Mouse (Mus musculus): ENCODE results near the gene Sdhaf1.

Sdhaf1 gene

DNA sequence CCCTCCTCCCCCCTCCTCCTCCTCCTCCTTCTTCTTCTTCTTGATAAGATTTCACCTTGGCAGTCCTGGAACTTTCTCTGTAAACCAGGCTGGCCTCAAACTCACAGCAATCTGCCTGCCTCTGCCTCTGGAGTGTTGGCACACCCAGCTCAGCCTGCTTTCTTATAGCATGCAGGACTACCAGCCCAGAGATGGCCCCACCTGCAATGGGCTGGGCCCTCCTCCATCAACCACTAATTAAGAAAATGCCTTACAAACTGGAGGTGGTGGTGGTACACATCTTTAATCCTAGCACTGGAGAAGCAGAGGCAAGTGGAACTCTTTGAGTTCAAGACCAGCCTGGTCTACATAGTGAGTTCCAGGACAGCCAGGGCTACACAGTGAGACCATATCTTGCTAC lies 2.7 kb upstream of the Sdhaf1 start:
- in situ Hi-C loops (cut with MboI, MseI) = no loop called here

DNA sequence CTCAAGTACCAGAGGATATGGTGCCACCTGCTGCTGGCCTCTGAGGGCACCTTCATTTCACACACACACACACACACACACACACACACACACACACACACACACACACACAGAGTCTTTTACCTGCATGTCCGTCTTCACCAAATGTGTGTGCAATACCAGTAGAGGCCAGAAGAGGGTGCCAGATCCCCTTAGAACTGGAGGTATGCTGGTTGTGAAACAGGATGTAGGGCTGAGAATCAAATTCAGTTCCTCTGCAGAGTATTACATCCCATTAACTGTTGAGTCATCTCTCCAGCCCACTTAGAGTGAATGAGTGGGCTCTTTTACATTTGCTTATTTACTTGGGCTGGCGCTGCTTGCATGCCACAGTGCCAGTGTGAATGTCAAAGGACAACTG lies 1.7 kb upstream of the Sdhaf1 start:
- in situ Hi-C loops (cut with MboI, MseI) = no loop called here

DNA sequence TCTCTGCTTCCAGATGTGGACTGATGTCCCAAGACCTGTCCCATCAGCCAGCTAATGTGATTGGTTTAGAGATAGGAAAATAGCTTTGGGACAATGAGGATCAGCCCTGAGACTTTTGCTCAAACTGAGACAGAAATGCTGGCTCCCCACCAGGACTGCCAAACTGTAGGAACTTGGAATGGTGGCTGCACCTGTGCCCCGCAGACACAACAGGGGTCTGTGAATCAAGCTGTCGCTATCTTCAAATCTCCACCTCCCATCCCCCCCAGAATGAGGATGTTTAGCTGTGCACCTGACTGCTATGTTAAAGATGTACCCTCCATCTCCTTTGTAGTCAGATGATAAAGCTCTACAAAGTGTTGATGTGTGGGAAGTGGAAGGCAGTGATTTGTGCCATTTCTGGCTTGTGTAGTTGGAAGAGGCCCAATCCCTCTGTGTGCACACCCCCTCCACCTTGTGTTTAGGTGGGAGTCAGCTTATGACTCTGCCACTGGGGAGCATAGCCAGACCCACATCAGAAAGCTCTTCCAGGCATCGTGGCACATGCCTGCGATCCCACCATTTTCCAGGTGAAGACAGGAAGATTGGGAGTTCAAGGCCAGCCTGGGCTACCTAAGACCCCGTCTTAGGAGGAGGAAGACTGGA lies 727 bp upstream of the Sdhaf1 start:
- in situ Hi-C loops (cut with MboI, MseI) = no loop called here

DNA sequence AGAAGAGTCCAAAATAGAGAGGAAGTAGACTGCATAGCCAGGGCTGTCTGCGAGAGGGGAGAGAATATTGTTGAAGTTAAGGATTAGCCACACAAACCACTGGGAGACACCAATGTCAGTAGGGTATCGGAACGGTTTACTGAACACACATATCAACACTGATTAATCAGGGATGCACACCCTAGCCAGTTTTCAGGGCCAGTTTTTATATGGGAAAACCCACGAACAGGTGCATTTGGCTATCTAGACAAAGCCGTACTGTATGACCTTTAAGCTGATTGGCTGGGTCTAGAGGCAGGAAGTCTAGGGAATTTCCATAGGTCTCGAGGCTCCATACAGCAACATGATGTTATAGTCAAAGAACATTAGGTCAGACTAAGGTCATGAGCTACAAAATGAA lies 830 bp downstream of the Sdhaf1 start:
- in situ Hi-C loops (cut with MboI, MseI) = no loop called here

DNA sequence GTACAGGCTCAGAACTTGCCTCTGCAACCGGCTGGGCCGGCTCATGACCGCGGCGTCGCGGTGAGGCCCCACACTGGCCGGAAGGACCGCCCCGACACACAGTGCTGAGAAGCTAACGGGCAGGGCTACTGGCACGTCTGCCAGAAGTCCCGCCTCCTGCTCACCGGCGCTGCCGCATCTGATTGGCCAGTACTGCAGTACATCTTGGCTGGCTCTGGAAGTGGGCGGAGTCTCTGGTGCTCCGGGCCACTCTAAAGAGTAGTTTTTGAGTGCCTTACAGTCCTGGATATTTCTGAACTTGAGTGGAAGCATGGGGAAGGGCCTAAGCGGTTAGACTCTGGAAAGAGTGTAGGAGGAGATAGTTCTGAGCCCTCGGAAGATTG lies 1.4 kb downstream of the Sdhaf1 start:
- in situ Hi-C loops (cut with MboI, MseI) = no loop called here

DNA sequence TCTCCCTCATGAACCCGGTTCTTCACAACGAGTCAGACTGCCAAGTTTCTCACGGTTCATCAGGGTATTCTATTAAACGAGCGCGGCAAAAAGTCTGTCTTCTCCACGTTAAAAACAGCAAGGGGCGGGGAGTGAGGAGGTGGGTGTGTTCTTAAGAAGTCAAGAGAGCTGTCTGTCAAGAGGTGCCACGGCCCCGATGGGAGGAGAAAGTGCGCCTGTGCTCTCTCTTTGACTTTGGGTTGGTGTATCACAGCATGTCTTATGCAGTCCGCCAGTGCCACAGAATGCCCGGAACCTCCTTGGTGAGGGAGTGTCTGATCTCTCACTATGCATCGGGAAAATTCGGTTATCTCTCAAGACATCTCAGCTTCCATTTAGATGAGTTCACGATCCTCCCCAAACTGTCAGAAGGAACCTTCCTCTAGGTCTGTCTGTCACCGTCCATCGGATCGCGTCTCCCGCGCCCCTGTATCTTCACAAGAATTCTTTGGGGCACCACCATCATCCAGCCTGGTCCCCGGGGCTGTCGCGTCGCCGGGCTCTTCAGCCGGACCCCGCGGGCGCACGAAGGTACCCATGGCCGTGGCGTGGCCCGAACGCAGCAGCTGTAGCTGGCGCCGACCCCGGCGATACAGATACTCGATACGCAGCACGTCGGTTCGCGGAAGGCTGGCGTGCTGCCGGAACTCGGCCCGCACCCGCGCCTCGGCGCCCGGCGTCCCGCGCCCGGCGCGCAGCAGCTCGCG lies 2.0 kb downstream of the Sdhaf1 start, which contains the start of gene E130208F15Rik:
TSS of gene E130208F15Rik (plus strand) at position 202 of the 746 bp plus-strand sequence.
- in situ Hi-C loops (cut with MboI, MseI) = no loop called here

DNA sequence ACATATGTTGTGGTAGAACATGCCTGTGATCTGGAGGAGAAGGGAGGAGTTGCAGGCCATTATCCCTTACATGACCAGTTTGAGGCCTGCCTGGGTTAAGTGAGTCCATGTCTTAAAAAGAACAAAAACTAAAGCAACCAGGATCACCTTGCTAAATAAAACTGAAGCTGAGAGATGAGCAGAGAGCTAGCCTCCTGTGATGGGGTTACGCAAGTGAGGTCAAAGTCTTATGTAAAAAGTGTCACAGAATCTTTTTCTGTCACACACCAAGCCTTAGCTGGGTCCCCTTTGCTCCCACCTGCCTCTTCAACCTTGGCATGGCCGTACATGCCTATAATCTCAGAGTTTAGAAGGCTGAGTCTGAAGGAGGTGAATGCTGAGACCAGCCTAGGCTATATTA lies 2.7 kb downstream of the Sdhaf1 start:
- in situ Hi-C loops (cut with MboI, MseI) = no loop called here

DNA sequence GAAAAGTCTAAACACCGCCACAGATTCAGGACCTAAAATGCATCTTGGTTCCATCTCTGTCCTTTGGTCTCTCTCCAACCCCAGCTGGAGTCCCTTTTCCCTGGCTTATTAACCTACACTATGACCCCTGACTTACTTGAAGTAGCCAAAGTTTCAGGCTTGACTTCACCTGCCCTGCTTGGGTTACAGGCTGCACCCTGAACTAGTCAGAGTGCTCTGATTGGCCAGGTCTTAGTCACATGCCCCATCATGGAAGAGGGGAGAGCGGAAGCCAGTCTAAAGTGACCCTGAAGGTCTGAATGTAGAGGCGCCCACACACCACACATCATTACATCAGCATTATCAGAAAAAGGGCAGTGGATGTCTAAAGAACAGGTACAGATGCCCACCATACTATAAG lies 5.6 kb downstream of the Sdhaf1 start:
- in situ Hi-C loops (cut with MboI, MseI) = no loop called here

DNA sequence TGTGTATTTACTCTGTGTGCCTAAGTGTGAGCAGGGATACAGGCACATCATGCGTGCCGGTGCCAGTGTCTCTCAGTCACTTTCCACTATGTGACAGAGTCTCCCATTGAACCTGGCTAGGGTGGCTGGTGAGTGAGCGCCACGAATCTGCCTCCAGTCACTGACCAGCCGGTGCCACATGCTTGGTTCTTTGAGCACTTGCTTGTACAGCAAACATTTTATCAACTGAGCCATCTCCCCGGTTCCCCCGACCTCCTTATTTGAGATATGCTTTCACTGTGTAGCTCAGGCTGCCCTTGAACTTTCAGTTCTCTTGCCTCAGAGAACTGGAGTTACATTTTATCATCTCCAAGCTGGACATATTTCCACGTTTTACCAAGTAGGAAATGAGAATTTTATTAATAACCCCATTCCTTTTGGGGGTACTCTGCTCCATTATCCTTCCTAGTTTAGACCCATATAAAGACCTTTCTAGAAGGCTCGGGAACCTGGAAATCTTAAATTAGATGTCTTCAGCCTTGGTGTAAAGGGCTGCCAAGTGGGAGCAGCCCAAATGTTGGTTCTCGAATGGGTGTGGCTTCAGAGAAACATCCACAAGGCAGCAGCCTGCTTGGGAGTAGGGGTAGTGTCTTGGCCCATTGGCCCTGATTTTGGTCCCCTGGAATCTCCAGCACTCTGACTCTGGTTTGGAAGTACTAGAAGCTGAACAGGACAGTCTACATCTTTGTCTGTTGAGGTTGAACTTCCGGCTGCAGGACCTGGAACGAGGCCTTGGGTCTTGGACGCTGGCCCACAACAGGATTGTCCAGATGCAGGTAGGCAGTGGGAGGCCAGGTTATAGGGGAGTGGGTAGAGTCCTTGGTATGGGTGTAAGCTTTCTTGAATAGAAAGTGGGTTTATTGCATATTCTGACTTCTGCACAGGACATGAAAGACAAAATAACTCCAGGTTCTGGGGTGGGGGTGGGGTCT lies 7.9 kb downstream of the Sdhaf1 start:
- in situ Hi-C loops (cut with MboI, MseI) = no loop called here

DNA sequence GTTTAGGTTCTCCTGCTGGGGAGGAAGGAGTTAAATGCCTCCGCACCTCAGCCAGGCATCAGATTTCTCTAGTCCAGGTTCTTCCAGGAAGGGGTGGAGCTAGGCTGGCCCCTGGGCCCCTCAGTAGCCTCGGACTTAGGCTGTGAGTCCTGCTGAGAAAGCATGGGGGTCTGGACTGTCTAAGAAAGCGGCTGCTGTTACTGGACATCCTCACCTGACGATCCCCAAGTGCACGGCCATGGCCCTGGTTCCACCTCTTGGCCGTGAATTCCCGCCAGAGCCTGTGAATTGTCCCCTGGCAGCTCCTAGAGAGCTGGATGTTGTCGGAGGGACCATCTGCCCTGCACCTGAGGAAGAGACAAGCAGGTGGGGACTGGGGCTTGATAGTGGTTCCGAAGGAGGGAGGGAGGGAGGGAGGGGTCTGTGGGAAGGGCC lies 9.0 kb downstream of the Sdhaf1 start, which contains the start of gene Syne4:
TSS of gene Syne4 (plus strand) at position 87 of the 435 bp plus-strand sequence.
- in situ Hi-C loops (cut with MboI, MseI) = no loop called here

DNA sequence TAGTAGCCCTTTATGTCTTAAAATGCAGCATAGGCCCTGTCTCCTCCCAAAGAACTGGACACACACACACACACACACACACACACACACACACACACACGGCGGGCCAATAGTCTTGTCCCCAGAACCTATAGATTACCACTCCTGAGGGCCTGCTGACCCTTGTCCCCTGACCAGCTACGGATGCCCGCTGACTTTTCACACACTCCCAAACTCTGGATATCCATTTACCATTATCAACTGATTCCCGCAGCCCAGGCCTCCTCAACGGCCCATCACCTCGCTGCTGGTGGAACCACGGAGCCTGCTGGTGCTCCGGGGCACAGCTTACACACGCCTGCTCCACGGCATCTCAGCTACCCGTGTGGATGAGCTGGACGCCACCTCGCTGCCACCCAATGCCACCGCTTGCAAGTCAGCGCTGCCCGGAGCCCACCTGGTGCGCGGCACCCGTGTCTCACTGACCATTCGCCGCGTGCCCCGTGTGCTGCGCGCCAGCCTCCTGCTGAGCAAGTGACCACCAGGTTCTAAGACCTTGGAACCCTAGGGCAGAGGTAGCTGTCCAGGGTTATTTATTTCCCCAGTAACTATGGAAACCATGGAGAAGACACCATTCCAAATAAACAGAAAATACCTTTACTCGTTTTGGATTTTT lies 9.9 kb downstream of the Sdhaf1 start:
- in situ Hi-C loops (cut with MboI, MseI) = no loop called here

DNA sequence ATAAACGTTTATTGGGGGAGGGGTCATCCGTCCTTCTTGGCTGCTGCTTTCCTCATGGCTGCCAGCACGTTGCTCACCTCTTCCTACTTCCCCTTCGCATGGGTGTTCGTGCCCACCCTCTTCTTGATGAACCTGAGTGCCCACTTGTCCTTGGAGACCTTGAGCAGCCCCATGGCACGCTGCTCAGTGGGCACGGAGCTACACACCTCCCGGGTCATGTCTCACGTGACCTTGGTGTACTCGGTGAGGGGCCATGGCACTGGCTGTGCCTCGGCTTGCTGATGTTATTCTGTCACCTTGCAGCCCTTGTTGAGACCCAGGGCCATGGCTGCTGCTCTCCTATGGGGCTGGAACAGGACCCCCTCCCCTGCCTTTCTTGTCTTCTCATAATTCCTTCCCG lies 13.6 kb downstream of the Sdhaf1 start:
- in situ Hi-C loops (cut with MboI, MseI) = no loop called here

DNA sequence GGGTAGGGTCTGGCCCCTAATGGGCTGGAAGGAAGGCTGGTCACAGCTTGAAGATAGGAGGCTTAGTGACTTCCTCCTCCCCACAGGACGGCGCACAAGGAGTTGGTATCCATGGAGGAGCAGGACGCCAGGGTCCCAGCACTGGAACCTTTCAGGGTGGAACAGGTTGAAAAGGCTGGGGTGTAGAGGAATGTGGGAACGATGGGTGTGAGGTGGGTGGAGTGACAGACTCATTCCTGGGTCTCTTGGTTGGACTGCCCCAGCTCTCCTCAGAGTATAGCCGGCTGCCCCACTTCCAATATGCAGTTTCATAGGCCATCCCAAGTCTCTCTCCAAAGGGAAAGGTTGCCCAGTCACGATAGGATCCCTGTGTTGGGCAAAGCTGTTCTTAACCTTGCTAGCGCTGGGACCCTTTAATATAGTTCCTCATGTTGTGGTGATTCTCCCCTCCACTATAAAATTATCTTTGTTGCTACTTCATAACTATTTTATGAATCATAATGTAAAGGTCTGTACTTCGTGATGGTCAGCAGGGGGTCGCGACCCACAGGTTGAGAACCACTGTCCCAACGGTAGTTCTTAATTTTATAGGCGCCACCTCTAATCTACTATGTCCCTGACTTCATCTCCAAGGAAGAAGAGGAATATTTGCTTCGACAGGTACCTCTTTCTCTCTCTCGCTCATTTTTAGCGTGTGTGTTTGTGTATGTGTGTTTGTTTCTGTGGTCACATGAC lies 14.1 kb downstream of the Sdhaf1 start:
- in situ Hi-C loops (cut with MboI, MseI) = no loop called here

DNA sequence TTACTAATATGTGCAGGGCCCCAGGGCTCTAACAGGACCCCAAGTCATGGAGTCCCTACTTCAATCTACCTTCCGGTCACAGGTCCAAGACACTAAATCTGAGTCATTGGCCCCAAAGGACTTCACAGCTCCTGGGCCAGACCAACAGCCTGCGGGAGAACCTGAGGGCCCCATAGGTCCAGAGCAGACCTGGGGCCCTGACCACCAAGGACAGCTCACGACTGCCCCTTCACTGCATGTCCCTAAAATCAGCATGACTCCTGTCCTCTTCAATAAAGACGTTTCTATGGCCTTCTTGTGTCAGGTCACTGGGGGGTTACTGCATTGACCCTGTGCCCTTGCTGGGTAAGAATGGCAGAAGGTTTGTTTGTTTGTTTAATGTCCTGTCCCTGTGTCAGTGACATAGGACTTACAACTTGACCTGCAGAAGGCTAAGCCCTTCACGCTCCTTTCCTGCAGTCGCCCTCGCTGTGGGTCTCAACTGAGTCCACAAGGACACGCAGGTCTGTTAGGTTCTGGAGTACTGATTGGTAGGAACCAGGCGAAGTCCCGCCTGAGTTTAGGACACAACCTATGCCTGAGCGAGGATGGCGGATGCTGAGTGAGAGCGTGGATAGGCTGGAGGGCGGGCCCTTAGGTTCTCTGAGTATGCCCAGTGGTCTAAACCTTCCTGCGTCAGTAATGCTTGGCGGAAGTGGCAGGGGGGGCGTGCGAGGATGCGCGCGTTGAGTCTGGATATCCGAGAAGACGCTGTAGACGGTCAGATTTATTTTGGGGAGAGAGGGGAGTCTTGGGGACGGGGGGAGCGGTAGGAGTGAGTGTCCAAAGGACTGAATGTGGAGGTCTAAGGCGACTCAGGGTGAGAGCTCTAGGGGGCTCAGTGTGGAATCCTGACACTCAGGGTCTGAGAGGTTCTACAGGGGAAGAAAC lies 15.4 kb downstream of the Sdhaf1 start, which contains the start of gene Alkbh6:
TSS of gene Alkbh6 (plus strand) at position 642 of the 930 bp plus-strand sequence.
- in situ Hi-C loops (cut with MboI, MseI) = no loop called here

DNA sequence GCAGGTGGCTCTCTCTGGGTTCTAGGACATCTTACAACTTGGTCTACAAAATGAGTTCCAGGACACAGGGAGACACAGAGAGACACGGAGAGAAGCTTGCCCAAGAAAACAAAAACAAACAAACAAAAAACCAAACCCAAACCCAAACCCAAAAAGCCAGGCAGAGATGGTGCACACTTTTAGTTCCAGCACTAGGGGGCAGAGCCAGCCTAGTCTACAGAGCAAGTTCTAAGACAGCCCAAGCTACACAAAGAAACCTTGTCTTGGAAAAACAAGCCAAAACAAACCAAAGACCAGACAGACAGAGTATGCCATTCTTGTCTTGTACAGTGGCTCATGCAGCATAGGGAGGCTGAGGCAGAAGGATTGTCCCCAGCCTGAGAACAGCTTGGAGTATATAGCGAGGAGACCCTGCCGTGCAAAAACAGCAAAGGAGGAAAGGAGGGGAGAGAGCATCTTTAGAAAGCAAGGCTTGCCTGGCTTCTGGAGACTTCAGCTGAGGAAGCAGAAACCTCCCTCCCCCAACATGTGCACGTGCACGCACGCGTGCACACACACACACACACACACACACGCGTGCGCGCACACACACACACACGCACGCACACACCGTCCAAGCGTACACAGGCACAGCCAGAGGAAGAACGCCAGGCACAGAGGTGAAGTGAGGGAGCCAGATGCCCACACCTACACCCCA lies 17.5 kb downstream of the Sdhaf1 start:
- in situ Hi-C loops (cut with MboI, MseI) = no loop called here

DNA sequence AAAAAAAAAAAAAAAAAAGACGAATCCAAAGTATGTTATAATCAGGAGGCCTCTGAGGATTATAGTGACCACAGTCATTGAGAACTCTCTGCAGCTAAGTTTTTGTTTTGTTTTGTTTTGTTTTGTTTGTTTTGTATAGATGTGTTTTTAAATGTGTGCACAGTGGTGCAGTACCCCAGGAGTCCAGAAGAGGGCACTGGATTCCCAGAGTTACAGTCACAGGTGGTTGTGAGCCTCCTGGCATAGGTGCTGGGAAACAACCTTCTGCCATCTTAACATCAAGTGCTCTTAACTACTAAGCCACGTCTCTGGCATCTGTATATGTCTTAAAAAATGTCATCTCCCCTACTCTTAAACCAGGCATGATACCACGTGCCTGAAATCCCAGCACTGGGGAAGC lies 22.8 kb downstream of the Sdhaf1 start:
- in situ Hi-C loops (cut with MboI, MseI) = no loop called here

DNA sequence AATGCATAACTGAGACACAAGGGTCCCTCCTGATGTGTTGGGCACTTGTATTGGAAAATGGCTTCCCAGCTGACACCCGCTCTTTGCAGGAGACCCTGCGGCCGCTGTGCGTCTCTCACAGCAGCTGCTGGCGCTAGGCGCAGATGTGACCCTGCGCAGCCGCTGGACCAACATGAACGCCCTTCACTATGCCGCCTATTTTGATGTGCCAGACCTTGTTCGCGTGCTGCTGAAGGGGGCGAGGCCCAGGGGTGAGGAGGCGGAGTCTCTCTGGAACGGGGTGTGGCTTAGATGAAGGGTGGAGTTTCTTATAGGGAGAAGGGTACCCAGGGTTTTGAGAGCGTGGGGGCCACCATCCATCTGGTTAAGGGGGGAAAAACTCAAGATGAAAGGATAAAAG lies 26.4 kb downstream of the Sdhaf1 start:
- in situ Hi-C loops (cut with MboI, MseI) = no loop called here

DNA sequence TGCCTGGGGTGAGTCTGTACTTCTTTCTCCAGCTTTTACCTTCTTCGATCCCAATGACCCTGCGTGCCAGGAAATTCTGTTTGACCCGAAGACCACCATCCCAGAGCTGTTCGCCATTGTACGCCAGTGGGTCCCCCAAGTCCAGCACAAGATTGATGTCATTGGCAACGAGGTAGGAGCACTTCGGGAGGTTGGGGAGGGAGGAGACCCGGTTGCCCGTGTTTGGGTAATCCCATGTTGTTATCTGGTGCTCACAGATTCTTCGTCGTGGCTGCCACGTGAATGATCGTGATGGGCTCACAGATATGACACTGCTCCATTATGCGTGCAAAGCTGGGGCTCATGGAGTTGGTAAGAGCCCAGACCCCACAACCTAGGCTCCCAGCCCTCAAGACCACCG lies 26.9 kb downstream of the Sdhaf1 start:
- in situ Hi-C loops (cut with MboI, MseI) = no loop called here

DNA sequence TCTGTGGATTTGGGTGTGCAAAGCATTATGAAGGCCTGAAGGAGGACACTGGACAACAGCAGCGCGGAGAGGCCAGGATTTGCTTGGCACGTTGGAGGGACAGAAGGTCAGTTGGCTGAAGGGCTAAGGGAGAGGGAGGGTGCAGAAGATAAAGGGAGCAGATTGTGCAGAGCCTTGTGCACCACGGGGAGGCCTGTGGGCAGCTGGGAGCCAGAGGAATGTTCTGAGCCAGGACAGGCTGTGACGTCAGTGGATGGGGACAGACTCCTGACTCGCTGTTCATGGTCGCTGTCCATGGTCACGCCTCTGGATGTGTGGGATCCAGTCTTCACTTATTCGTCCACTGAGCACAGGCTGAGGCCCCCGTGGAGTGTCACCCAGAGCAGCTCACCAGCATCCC lies 28.6 kb downstream of the Sdhaf1 start:
- in situ Hi-C loops (cut with MboI, MseI) = no loop called here
